Mouse (Mus musculus) heart, embryonic 16.5 days (tissue): ENCODE measurements around the gene Slc28a3. TPM values are rescaled to one million over a fixed set of nuclear protein-coding genes. Genes with fewer than 3 reads are reported as not detected.
A peak's percentile ranks its signal among the peaks of the same experiment; 100 is the strongest.

ENCODE experiments used
- ATAC-seq: fragments of 200-750 bp; cut with Nextera tagmentation; replicated peaks from 2 replicates; pipeline ENCODE4 v1.8.0; 2017; ENCODE audit warnings: moderate number of reproducible peaks; ENCODE audit not compliant: insufficient read depth, low FRiP score; ENCODE audit errors: extremely low read depth
- H3K27ac ChIP-seq: fragments of 300-500 bp; sonication (generic); 2 replicates; pipeline ENCODE4 v1.5.1; 2014; ENCODE audit warnings: mild to moderate bottlenecking, low read length, control low read depth, moderate library complexity
- H3K27me3 ChIP-seq: fragments of 300-500 bp; sonication (generic); 2 replicates; pipeline ENCODE4 v1.6.1; 2014; ENCODE audit warnings: low read length, mixed read lengths; ENCODE audit not compliant: control insufficient read depth, insufficient read depth
- H3K36me3 ChIP-seq: fragments of 300-500 bp; sonication (generic); 2 replicates; pipeline ENCODE4 v1.6.1; 2014; ENCODE audit not compliant: control insufficient read depth, insufficient read depth
- H3K4me1 ChIP-seq: fragments of 300-500 bp; sonication (generic); 2 replicates; pipeline ENCODE4 v1.6.1; 2014; ENCODE audit warnings: low read length, mixed read lengths; ENCODE audit not compliant: control insufficient read depth, insufficient read depth
- H3K4me2 ChIP-seq: fragments of 300-500 bp; sonication (generic); 2 replicates; pipeline ENCODE4 v1.6.1; 2014; ENCODE audit warnings: low read depth, mild to moderate bottlenecking, control low read depth, low read length
- H3K4me3 ChIP-seq: fragments of 300-500 bp; sonication (generic); 2 replicates; pipeline ENCODE4 v1.5.1; 2014; ENCODE audit warnings: mild to moderate bottlenecking, control low read depth, low read length
- H3K9ac ChIP-seq: fragments of 300-500 bp; sonication (generic); 2 replicates; pipeline ENCODE4 v1.6.1; 2014; ENCODE audit warnings: low read length, control low read depth
- H3K9me3 ChIP-seq: fragments of 300-500 bp; sonication (generic); replicated peaks from 2 replicates; pipeline ENCODE4 v1.6.1; 2016; ENCODE audit warnings: low read length; ENCODE audit not compliant: control insufficient read depth
- WGBS: fragments of 180-500 bp; shearing (Covaris S2); extraction: QIAGEN DNeasy Blood & Tissue Kit; methylation state at CpG from one replicate; pipeline ENCODE4 v1.1.7; 2014; 5-methylcytosine and 5-hydroxymethylcytosine counted together
- polyA plus RNA-seq: library from polyadenylated mRNA; unstranded; fragments of >200 nt; fragmentation: Nextera tagmentation; extraction: Ambion mirVana; gene quantifications from 2 replicates; pipeline ENCODE4 v1.2.1, GENCODE M21; 2015

Slc28a3 gene
- polyA plus RNA-seq, 1 experiment from 2014 or later = not detected

DNA sequence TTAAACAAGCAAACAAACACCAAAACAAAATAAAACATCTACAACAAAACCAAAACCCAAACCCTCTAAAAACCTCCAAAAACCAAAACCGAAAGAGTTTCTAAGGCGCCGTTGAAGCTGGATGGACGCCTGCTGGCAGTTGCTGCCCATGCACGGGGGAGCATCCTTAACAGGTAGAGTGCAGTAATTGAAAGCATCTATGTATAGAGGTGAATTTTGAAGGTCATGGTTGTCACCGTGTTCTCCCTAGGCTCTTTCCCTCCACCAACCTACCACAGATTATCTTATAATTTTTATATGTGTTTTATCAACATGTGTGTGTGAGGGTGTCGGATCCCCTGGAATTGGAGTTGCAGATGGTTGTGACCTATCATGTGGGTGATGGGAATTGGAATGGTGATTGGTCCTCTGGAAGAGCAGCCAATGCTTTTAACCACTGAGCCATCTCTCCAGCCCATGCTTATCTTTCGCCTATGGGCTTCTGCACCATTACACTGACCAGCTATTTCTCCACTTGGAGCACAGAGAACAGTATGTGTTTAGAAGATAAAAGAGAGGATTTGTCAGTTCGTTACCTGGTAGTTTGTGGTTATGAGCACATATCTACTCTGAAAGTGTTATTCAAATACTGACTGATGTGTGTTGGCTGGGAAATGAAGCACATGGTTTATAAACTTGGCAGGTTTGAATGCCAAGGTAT is 89.2 kb downstream of the Slc28a3 start:
- Histone ChIP-seq H3K27me3 (peaks cover 3% of the 10 kb centered on the region; the same call in 1 of the 2 replicates), H3K9ac (no peak overlapping the region), H3K4me2 (no peak overlapping the region), H3K4me1 (peaks cover 22% of the 10 kb centered on the region), H3K36me3 (no peaks in the 10 kb centered on the region), H3K4me3 (no peak overlapping the region), H3K27ac (no peak overlapping the region), H3K9me3 (peaks cover 5% of the 10 kb centered on the region; the same call in 1 of the 2 replicates)
- 82% methylated on average over 9 of the region's 9 CpGs for WGBS
- ATAC-seq = no peak

DNA sequence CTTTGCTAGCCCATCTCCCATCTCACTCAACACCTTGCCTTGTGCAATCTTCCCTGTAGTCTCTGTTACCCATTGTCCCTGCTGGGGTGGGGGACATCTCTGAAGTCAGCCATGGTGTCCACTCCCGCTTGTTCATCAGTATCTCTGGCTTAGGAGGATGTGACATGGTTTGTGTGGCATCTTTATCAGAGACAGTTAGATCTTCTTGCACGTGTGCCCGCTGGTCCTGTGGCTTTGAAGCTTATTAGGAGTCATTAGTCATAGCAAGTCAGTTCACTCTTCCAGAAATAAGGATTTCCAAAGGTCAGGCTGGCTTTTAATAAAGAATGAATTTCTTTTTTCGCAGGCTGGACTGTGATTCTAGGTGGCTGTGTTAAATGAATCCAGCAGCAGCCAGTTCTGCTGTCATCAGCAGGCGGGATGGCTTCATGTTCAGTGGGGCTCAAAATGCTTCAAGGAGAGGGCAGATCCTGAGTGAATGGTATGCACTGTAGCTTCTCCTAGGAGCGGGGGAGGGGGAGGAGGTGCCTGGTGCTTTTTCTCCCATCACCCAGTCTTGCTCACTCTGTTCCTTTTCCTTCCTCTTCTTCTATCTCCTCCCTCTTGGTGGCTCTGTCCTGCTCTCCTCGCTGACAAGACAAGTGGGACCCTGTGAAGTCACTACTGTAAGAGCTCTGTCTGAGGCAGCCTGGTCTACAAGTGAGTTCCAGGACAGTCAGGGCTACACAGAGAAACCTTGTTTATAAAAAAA is 89.9 kb downstream of the Slc28a3 start:
- no peak for ATAC-seq
- Histone ChIP-seq H3K27me3 (peaks cover 3% of the 10 kb centered on the region; the same call in 1 of the 2 replicates), H3K9me3 (peaks cover 4% of the 10 kb centered on the region; the same call in 1 of the 2 replicates), H3K36me3 (no peaks in the 10 kb centered on the region), H3K9ac (no peak overlapping the region), H3K27ac (no peak overlapping the region), H3K4me1 (peaks cover 22% of the 10 kb centered on the region), H3K4me3 (no peak overlapping the region), H3K4me2 (no peak overlapping the region)
- WGBS = 45% methylated on average over 7 of the region's 7 CpGs

DNA sequence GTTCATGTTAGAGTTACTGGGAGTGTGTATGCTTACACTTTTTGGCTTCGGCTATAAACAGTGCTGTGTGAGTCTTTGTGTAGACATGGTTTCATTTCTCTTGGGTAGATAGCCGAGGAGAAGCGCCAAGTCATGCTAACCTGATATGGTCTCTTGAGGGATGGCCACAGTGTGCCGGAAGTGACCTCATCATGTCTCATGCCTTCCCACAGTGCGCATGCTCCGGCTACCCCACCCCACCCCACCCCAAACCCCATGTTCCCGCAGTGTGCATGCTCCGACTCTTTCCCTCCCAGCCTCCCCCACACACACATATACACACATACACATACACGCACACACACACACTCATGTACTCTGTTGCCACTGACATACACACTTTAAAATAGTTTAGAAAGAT is 90.6 kb downstream of the Slc28a3 start:
- Histone ChIP-seq H3K9ac (no peak overlapping the region), H3K9me3 (no peaks in the 10 kb centered on the region), H3K27me3 (peaks cover 3% of the 10 kb centered on the region; the same call in 1 of the 2 replicates), H3K36me3 (no peaks in the 10 kb centered on the region), H3K4me3 (no peak overlapping the region), H3K27ac (no peak overlapping the region), H3K4me1 (peaks cover 22% of the 10 kb centered on the region), H3K4me2 (no peak overlapping the region)
- no peak for ATAC-seq
- 79% methylated on average over 9 of the region's 9 CpGs for WGBS

DNA sequence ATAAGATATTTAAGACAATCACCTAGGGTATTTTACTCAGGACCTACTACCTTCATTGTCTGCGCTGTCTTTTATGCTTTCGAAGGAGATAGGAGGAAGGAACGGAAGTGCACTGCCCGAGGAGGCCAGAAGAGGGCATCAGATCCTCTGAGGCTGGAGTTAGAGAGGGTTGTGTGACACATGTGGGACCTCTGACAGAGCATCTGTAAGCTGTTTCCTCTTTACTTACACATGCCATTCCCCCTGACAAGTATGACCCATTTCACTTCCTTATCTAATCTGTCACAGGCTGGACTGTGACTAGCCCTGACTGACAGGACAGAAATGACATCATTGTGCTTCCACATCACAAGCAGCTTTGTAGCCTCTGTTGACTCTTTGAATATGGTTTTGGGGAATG is 94.4 kb downstream of the Slc28a3 start:
- H3K4me2 ChIP-seq = no peak overlapping the region
- WGBS = 79% methylated on average over 4 of the region's 4 CpGs
- ATAC-seq = peak; percentile 64; the same call in 1 of the 2 replicates
- no peaks in the 10 kb centered on the region for H3K9me3 ChIP-seq
- no peak overlapping the region for H3K27ac ChIP-seq
- H3K4me1 ChIP-seq = peaks cover 9% of the 10 kb centered on the region
- peaks cover 3% of the 10 kb centered on the region; the same call in 1 of the 2 replicates for H3K27me3 ChIP-seq
- H3K36me3 ChIP-seq = no peaks in the 10 kb centered on the region
- H3K9ac ChIP-seq = no peak overlapping the region
- no peak overlapping the region for H3K4me3 ChIP-seq

DNA sequence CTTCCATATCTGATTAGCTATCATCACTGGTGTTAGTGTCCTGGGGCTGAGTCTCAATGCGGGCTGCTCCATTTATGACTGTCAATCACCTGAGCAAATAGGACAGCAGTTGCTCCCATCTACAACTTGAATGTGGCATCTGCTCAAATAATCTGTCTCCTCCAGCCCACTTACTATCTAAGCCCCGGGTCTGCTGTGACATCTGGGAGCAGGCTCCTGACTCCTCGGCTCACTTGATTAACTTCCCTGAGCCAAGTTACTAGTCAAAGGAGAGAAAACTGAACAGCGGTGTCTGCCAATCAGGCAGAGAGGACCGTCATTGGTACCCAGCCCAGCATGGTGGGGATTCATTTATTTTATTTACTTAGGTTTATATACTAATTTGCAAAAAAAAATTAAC is 95.0 kb downstream of the Slc28a3 start:
- H3K4me2 ChIP-seq = no peak overlapping the region
- peaks cover 5% of the 10 kb centered on the region for H3K4me1 ChIP-seq
- H3K36me3 ChIP-seq = no peaks in the 10 kb centered on the region
- H3K9me3 ChIP-seq = no peaks in the 10 kb centered on the region
- H3K9ac ChIP-seq = no peak overlapping the region
- H3K27ac ChIP-seq = no peak overlapping the region
- WGBS = 80% methylated on average over 5 of the region's 5 CpGs
- ATAC-seq = no peak
- no peaks in the 10 kb centered on the region for H3K27me3 ChIP-seq
- no peak overlapping the region for H3K4me3 ChIP-seq

DNA sequence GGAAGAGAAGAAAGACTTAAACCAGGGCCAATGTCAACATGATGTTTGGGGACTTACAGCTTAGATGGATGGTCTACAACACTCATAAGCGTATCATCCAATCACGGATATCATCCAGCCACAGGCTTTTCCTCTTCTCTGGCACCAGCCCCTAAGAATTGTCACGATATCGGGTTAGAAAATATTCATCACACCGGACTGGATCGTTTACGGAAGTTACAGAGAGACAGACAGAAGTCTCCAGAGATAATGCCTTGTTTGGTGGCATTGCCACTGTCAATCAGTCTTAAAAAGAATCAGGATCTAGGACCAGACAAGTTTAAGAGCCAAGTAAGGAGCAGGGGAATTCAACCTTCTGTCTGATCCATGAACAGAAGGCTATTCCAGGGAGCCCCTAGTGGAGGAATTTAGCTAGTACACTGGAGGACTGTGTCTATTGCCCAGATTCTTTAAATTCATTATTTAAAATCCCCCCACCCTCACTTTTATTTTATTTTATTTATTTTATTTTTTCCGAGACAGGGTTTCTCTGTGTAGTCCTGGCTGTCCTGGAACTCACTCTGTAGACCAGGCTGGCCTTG is 96.4 kb downstream of the Slc28a3 start:
- no peak overlapping the region for H3K9ac ChIP-seq
- no peaks in the 10 kb centered on the region for H3K4me1 ChIP-seq
- H3K27ac ChIP-seq = no peak overlapping the region
- H3K36me3 ChIP-seq = no peaks in the 10 kb centered on the region
- H3K4me3 ChIP-seq = no peak overlapping the region
- no peak for ATAC-seq
- no peak overlapping the region for H3K4me2 ChIP-seq
- H3K9me3 ChIP-seq = no peaks in the 10 kb centered on the region
- no peaks in the 10 kb centered on the region for H3K27me3 ChIP-seq
- 85% methylated on average over 8 of the region's 8 CpGs for WGBS

DNA sequence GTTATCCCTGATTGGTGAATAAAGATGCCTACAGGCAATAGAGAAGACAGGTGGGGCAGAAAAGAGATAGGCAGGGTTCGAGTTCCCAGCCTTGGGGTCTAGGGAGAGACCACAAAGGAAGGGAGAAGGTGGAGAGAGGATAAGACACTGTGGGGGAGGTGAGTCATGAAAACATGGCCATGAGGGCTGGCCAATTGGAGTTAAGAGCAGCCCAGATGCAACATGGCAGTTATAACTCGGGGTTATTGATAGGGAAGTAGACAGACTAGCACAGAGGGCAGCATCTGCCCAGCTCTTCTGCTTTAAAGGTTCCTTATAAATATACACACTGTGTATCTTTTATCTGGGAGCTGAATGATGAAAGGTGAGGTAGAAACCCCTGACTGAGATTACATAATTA is 98.8 kb downstream of the Slc28a3 start:
- H3K4me2 ChIP-seq = no peak overlapping the region
- H3K36me3 ChIP-seq = no peaks in the 10 kb centered on the region
- no peak for ATAC-seq
- no peaks in the 10 kb centered on the region for H3K4me1 ChIP-seq
- no peak overlapping the region for H3K9ac ChIP-seq
- H3K27me3 ChIP-seq = no peaks in the 10 kb centered on the region
- WGBS = 70% methylated on average over 2 of the region's 2 CpGs
- no peak overlapping the region for H3K27ac ChIP-seq
- H3K9me3 ChIP-seq = no peaks in the 10 kb centered on the region
- no peak overlapping the region for H3K4me3 ChIP-seq

DNA sequence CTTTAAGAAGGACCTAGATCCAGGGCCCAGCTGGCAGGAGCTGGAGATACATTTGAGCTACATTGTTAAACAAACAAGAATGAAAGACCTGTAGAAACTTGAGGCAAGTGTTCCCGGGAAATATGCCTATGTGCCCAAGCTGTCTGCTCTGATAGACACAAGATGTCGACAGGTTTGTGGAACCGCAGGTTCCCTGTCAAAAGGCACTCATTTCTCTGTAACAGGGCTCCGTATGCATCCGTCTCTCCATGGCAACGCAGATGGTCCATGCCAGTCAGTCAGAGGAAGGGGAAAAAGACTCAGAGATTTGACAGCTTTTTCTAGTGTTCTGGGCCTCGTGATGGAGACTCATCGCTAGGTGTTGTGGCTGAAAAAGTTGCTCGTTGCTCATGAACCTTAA is 99.4 kb downstream of the Slc28a3 start:
- Histone ChIP-seq H3K9me3 (no peaks in the 10 kb centered on the region), H3K4me3 (no peak overlapping the region), H3K27me3 (no peaks in the 10 kb centered on the region), H3K4me2 (no peak overlapping the region), H3K36me3 (no peaks in the 10 kb centered on the region), H3K9ac (no peak overlapping the region), H3K4me1 (no peaks in the 10 kb centered on the region), H3K27ac (no peak overlapping the region)
- WGBS = 82% methylated on average over 9 of the region's 9 CpGs
- no peak for ATAC-seq

DNA sequence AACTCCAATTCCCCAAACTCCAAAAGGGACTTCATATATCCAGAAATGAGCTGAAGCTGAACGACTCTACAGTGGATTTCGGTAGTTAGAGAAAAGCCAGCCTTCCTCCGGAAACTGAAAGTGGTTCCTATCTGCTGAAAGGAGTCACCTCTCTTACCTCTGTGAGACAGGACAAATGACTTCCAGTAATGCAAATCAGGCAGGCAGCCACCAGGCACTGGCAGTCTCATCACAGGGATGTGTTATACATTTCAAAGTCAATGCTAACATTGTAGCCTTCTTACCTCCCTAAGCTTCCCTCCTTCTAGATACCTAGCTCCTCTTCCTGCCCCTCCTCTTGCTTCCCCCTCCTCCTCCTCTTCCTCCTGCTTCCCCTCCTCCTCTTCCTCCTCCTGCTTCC is 101.4 kb downstream of the Slc28a3 start:
- WGBS = 36% methylated on average over 3 of the region's 3 CpGs
- Histone ChIP-seq H3K4me3 (no peak overlapping the region), H3K4me1 (no peaks in the 10 kb centered on the region), H3K4me2 (no peak overlapping the region), H3K9ac (no peak overlapping the region), H3K27me3 (no peaks in the 10 kb centered on the region; the same call in 1 of the 2 replicates), H3K27ac (no peak overlapping the region), H3K9me3 (no peaks in the 10 kb centered on the region), H3K36me3 (no peaks in the 10 kb centered on the region)
- no peak for ATAC-seq
